Mouse (Mus musculus) olfactory bulb, adult 2 months (tissue): ENCODE measurements at regions not wholly inside any gene's neighbourhood (a gene's known extent, or its start where the extent isn't known, plus 50 kb on each side); places are given as distances from the start of the nearest gene placed in this dataset.

Source experiments
- CTCF ChIP-seq: fragments of 200-500 bp; IDR thresholded peaks from 2 replicates; pipeline ENCODE4 v1.5.1; 2012; ENCODE audit warnings: low read depth, mild to moderate bottlenecking, low read length, moderate library complexity; ENCODE audit not compliant: insufficient read depth
- POLR2A ChIP-seq: fragments of 200-500 bp; IDR thresholded peaks from 2 replicates; pipeline ENCODE4 v1.6.1; 2012; ENCODE audit warnings: mild to moderate bottlenecking, low read depth, low read length, moderate library complexity; ENCODE audit not compliant: insufficient read depth

GRCm38 (mm10) chr13:97698967-97699366 is 61.5 kb downstream of the Gm10260 start:
- TF ChIP-seq POLR2A: no peak
- TF ChIP-seq CTCF: no peak
